Mouse (Mus musculus) erythroblast, adult 5-6 weeks (primary cell): ENCODE data around the gene Il12rb2. TPM values are rescaled to one million over a fixed set of nuclear protein-coding genes. Genes with fewer than 3 reads are reported as not detected.

Experiments
- ATAC-seq: replicated peaks from 2 replicates; pipeline ENCODE4 v1.8.0; 2016; ENCODE audit warnings: moderate number of reproducible peaks, mild to moderate bottlenecking, moderate TSS enrichment, inconsistent platforms; ENCODE audit not compliant: poor library complexity, low FRiP score, severe bottlenecking
- total RNA-seq, 2 experiments: library from RNA; stranded (forward) in 1 of 2; stranded (reverse) in 1 of 2; fragments of 150-400 nt in 1 of 2; fragments of 200-764, 138-1000 nt in 1 of 2; gene quantifications; 2 replicates each; pipeline versions ENCODE4 v1.2.3 to v1.2.4; 2015 to 2017; ENCODE audit warnings: low replicate concordance in 2 of 2

The Il12rb2 gene
- 6.1 TPM in 2 replicates for total RNA-seq (2015; ENCODE audit: low replicate concordance)
- 0.26 TPM in 1 of 2 replicates, not detected in the other for total RNA-seq (2017; ENCODE audit: low replicate concordance)

DNA sequence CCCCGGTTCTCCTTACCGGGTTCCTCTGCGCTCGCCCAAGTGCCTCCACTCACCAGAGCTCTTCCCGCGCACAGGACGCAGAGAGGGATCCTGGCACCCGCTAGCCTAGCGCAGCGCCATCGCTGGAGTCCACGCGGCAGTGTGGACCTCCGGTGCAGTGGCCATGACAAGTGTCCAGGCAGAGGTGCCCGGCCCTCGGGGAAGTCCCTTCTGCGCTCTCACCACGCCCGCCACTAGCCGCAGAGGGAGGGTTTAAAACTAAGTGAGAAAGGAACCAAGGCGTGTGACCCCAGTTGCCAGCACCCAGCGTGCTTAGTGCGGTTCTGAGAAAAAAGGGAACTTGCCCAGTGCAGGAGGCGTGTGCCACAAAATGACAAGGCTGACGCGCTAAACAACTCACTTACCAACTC lies at the start of gene Il12rb2:
Gene Il12rb2 (minus strand): TSS at position 207 of the 410 bp plus-strand sequence.
- no peak; the same call in 1 of the 2 replicates for ATAC-seq

DNA sequence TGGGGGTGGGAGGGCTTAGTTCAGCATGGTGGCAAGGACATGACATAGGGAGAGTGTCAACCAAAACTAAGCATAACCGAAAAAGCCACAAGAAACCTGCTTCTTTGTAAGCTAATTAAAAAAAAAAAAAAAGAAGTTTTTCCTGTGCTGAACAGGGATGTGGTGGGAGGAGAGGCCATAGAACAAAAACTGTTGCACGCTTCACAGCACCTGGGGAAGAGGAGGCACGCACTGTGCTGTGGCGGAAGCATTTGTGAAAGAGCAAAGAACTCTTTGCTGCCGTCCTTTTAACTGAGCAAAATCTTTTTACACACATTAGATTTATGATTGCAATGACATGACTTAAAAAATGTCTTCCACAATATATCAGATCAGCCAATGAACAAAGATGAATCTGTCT lies 45.8 kb upstream of the Il12rb2 start:
- ATAC-seq: no peak

DNA sequence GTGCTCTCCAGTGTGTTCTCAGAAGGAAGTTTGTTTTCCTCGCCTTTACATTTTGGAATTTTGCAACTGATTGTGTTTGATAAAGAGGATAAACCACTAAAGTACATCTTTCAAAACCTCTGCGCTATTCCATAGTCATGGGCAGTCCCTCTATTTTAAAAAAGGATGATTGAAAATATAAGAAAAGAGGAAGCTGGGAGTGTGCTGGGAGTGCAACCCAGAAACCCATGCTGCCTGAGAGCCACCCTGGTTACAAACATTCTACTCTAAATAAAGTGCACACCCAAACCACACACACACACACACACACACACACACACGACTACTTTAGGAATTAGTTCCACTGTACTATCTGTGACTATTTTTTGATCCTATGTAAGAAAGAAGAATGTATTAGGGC lies 40.6 kb upstream of the Il12rb2 start:
- no peak for ATAC-seq

DNA sequence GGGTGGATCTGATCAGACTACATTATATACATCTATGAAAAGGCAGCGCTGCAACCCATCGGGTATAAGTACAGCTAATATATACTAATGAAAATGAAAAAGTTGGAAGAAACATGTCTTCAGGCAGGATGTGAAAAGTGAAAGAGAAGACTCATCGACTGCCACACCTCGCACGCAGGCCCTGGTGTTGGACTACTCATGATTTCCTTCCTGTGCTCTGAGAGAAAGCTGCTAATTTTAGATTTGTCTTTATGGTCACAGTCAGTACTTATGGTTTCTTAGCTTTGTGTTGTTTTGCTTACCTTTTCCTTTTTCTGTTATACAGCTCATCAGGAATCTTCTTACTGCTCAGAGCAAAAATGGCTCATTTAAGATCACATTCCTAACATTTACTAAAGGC lies 39.3 kb upstream of the Il12rb2 start:
- ATAC-seq: no peak

DNA sequence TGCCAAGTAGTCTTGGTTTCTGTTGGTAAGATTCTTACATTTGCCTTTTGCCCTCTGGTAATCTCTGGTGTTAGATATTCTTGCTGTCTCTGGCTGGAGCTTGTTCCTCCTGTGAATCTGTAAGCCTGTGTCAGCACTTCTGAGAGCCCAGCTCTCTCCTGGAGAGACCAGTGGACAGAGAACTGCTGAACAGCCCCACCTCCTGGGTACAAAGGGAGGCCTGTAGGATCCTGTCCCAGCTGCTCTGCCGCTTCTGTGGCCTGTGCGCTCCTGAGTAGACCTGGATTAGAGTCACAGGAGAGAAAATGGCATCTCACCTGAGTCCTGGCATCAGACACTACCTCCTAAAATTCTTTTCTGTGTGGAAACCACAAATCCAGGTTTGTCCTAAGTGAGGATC lies 37.4 kb upstream of the Il12rb2 start:
- no peak for ATAC-seq

DNA sequence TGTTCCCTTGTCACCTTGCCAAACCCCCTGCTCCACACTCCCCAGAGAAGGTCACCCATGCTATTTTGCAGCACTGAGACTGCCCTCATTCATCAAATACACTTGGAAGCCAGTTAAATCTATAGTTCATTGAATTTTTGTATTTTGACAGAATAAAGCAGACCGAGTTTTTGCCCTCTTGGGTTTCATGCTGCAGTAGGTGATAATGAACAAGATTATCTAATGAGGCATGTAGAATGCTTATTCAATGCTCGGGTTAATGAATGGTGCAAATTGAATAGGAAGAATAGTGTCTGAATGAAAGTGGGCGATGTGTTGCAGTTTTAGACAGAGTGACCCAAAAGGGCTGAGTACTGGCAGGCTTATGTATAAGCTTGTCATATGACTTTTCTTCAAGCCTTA lies 29.3 kb upstream of the Il12rb2 start:
- ATAC-seq: no peak

DNA sequence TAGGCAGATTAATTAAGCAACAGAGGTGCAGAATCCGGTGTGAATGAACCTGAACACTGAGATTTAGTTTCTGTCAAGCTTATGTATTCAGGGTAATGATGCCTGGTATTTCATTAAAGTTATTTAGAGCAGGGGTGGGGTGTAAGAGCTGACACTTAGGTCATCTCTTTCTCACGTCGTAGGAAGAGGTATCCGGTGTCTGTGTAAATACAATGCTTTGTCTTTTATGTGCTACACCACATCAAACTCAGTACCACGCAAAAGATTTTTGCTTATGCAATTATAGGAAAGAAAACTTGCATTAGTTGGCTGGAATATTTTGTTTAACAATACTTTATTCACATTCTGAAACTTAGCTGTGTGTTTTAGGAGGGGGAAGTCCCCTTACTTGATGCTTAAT lies 23.6 kb upstream of the Il12rb2 start:
- no peak for ATAC-seq

DNA sequence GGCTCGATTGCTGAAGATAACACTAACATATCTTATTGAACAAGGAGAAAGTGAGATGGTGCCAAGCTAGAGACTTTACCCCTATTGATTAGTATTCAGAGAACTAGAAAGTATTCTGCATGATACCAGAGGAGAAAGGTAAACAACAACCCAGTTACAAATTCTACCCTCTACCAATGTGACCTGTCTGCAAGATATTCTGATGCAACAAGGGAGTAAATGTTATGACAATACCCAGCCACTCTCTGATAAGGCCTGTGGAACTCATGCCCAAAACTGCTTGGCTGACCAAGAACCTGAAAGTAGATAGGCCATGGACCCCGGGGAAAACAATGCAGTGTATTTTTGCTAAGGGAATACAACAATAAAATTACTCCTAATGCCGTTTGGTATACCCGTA lies 10.2 kb downstream of the Il12rb2 start:
- no peak for ATAC-seq

DNA sequence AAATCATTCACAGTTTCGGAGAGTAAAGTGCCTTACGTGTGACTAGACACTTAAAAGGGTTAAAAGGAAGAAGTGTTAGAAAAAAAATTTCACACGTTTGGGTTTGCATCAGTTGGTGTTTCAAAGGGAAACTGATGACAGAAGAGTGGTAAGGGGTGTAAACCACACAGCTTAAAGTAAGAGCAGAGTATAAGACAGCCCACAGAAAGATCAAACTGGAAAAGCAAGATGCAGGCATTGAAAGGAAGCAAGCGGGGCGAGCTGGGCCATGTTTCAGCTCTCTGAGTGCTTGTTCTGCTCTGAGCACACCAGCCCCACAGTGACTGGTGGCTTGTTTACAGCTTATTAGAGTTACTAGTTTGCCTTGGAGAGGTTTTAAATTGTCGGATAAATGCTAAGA lies 27.9 kb downstream of the Il12rb2 start:
- no peak for ATAC-seq

DNA sequence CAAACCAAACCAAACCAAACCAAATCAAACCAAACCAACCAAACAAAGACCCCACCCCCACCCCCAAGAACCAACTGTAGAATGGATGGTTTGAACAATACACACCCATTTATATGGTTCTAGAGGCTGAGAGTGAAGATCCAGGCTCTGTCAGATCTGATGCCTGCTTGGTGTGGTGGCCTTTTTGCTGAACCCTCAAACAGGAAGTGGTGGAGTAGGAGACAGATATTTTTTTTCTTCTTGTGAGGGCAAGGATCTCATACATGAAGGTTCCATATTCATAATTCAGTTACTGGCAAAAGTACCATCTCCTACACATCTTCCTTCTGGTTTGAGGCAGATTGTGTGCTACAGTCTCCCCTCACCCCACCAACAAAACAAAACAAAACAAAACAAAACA lies 36.5 kb downstream of the Il12rb2 start:
- ATAC-seq: no peak

DNA sequence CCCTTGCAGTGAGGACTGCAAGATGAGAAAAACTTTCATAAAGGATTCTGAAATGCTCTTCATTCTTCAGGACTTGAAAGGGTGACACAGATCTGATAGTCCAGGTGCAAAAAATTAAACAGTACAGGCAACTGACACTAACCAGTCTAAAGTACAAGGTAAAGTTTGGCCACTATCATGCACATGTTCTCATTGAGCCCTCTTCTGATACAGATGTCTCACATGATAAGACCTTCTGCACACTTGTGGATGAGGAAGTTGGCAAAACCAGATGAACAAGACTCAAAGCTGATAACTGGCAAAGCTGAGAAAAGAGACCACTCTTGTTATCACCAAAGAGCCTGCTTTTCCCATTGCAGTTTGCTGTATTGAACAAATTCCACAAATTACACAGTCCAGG lies 38.0 kb downstream of the Il12rb2 start:
- ATAC-seq: no peak

DNA sequence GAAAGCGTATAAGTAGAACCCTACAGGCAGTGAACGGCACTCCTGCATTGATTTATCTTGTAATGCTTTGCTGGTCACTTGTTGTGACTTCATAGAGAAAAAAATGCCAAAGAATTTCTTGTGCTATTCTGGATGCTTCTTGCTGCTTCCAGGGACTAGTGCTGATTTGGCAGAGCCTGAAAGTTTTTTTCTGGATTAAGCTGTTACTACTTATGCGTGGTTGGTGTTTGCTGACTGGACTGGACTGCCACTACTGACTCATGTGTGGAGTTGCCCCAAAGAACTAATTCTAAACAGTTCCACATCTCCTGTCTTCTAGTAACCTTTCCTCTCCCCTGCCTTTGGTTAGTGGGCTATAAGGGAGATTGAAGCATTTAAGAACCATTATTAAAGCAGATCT lies 52.2 kb downstream of the Il12rb2 start:
- no peak for ATAC-seq

DNA sequence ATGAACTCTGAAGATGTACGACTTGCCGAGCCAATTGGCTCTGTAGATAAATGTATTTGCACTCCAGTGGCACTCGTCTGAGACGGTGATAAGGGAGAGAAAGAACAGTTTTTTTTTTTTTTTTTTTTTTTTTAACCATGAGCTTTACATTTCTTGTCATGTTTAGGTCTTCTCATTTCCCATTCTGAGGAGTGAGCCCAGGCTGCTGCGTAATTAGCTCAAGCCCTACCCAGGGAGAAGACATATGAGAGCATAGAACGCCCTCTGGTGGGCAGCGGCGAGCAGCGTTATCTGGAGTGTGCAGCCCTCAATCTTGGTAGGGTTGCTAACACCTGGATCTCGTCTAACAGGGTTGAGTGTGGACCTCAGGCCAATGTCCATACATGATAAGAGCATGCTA lies 57.5 kb downstream of the Il12rb2 start:
- peak; percentile 94 for ATAC-seq

DNA sequence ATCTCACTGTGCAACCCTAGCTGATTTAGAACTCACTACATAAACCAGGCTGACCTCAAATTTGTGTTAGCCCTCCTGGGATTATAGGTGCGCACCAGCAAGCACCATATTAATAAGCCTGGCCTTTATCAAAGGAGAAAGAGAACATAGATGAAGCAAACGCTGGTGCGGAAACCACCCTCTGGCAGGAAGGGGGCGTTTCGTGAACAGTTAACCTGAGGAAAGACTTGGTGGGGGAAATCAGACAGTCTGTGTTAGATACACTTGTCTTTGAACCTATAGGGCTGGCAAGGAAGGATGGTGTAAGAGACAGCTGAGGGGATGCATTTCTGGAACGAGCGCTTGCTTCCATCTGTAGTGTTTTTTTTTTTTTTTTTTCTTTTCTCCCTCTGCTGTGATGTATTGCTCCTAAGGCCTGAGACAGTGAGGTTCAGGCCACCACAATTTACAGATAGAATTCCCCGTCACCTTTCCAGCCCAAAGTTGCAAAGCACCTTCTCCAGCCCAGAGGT lies 58.1 kb downstream of the Il12rb2 start:
- no peak for ATAC-seq

DNA sequence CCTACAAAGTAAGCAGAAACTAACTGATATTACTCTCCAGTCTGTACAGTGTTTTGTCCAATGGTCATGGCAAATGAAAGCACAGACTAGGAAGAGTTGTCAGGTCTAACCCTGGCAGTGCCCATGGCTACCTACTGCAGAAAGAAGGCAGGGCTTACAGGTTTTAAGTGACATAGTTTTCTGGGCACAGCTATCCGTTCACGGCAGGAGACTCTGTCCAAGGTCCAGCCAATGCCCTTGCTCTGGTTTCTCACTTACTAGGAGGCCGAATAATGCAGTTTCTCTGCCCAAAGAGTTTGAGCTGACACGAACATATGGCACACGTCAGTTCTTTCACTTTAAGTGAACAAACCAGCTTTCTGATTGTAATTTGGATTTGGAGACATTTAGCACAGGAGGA lies 58.9 kb downstream of the Il12rb2 start:
- no peak for ATAC-seq

DNA sequence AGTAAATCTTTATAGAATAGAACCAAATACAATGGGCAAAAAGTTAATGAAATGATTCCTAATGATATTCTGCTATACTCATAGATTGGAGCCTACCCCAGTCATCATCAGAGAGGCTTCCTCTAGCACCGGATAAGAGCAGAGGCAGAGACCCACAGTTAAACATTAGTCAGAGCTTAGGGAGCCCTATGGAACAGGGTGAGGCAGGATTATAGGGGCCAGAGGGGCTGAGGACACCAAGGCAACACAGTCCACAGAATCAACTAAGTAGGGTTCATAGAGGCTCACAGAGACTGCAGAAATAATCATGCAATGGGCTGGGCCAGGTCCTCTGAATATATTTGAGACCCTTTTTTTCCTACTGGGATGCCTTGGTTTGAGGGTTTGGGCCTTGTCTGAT lies 61.3 kb downstream of the Il12rb2 start:
- ATAC-seq: no peak

DNA sequence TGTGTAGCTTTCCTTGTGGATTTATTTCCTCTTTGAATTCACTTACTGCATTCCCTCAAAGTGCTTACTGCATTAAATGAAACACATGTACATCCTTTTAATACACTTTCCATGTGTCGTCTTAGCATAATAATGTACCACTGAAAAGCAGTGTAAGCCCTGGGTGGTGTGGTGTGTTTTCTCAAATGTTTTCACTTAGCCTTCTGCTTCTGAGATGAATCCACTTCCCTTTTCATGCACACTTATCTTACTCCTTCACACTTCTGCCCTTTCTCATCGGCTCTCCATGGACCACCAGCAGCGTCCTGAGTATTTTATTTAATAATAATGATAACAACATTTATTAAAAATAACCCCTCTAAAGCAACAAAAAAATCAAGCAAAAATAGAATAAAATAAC lies 66.2 kb downstream of the Il12rb2 start:
- ATAC-seq: no peak

DNA sequence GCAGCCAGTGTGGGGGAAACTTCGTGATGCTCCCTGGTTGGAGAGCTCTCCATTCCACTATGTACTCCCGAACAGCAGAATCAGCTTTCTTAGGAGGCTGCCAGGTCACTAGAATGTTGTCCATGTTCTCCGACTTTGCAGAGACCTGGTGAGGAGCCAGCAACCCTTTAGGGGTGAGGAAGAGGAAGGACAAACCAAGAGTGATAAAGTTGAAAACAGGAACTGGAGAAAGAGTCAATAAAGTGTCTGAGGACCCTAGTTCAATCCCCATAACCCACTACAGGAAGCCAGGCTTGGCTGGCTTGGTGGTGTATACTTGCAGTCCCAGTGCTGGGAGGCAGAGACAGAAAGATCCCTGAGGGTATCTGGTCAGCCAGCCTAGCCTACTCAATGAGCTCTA lies 67.0 kb downstream of the Il12rb2 start:
- no peak for ATAC-seq

DNA sequence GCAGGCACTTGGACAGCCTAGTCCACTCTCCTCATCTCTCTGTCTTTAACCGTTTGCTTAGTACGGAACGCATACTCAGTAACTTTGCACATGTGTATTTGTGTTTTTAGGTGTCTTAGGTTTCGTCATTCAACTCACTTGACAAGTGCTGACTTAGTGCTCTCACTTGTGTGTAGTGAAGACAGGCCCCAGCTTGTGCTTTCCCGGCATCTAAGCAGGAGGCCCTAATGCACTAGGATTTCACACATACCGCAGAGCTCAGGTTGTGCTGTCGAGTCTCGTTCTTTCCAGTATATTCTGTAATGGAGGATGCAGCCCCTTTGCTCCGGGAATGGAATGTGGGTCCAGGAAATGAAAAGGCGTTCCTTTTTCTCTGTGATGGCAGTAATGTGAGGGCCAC lies 72.8 kb downstream of the Il12rb2 start:
- ATAC-seq: no peak

DNA sequence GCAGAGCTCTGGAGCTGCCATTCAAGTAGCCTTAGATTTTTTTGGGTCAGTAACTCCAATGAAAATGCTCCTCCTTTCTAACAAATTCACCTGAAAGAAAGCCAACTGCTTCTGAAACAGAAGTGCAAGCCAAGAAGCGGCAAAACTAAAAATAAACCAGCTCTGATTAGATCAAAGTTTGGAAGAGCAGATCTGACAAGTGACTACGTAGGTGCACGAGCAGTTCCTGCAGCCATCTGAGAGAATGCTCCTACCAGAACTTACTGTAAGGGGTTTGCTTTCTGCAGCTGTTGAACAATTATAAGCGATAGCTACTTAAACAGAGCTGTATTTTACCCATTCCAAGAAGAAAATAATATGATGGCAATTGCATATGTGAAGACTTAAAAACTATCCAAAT lies 73.5 kb downstream of the Il12rb2 start:
- no peak for ATAC-seq

DNA sequence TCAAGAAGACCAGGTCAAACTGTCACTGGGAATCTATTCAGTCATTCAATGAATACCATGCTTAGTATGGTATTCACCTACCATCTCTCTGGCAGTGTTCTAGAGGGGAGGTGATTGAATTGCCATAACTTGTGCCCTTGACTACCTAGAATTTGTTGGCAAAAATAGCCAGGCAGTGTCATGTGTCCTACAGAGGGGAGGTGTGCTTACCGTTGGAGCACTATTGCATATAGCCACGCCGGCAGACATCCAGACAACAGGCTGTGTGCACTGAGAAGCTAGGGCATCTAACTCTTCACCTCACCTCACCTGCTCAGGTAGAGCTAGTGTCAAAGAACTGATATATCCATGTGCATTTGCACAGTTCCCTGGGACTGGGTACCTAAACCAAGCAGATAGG lies 74.8 kb downstream of the Il12rb2 start:
- no peak for ATAC-seq

DNA sequence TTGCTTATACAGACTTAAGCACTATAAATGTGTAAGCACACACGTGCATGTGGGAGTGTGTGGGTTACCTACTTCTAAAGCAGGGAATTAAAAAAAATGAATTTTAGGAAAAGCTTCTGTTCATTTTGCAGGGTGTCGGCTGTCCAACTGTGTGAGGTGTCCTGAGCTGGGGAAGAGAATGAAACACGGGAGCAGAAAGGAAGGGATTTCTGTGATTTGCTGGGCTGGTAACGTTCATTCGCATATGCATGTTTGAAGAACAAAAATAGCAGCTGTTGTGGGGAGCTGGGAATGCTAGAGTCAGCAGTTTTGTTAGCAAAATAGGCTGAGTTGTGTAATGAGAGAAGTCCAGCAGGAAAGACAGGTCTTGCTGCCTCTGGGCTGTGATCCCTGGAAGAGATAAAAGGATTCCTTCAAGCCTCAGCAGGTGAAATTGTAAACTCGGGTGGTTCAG lies 75.3 kb downstream of the Il12rb2 start:
- no peak for ATAC-seq
